Mouse (Mus musculus) left cerebral cortex, postnatal 36 days (tissue): Measurements from ENCODE around the gene Hivep3. TPM values are rescaled to one million over a fixed set of nuclear protein-coding genes. Genes with fewer than 3 reads are reported as not detected.
A peak's percentile ranks its signal among the peaks of the same experiment; 100 is the strongest.

Experiments
- DNase-seq, 2 experiments: peaks; one replicate each; pipeline ENCODE4 v3.0.0; 2021 to 2022; ENCODE audit warnings: low spot score in 2 of 2, mixed read lengths in 1 of 2
- intact Hi-C: fragments of 180-260 bp; cut with DNase I; formaldehyde crosslinking; loops from one replicate; pipeline ENCODE4 v1.15.1; 2025
- total RNA-seq, 2 experiments: library from RNA; stranded (reverse); gene quantifications; 2 replicates each; pipeline ENCODE4 v1.2.3; 2021

Hivep3 gene
- total RNA-seq, 2 experiments from 2014 or later = 50.5 to 64.8 TPM

GRCm38 (mm10) chr4:119921723-119922266 is 188.2 kb downstream of the Hivep3 start:
- intact Hi-C loops = no loop called here

GRCm38 (mm10) chr4:119922945-119923344 is 189.4 kb downstream of the Hivep3 start:
- DNase-seq = no peak
- intact Hi-C loops = no loop called here

More at GRCm38 (mm10) chr4:119921723-119922266, 188.2 kb downstream of the Hivep3 start:
- no peak for DNase-seq

GRCm38 (mm10) chr4:119923410-119923809 is 189.8 kb downstream of the Hivep3 start:
- intact Hi-C loops = no loop called here
- DNase-seq = no peak

- intact Hi-C loops = no loop called here
- no peak for DNase-seq
Measured at GRCm38 (mm10) chr4:119925052-119925451, 191.5 kb downstream of the Hivep3 start.

- DNase-seq = no peak
- intact Hi-C loops = loop anchor here (5.0 kb wide), 1 partner anchor 35 kb away; no protein-coding TSS in a partner anchor
Measured at GRCm38 (mm10) chr4:119931923-119932322, 198.3 kb downstream of the Hivep3 start.

GRCm38 (mm10) chr4:119932549-119933257 is 199.1 kb downstream of the Hivep3 start:
- intact Hi-C loops = loop anchor here (5.0 kb wide), 1 partner anchor 35 kb away; no protein-coding TSS in a partner anchor

GRCm38 (mm10) chr4:119934901-119935300 is 201.3 kb downstream of the Hivep3 start:
- DNase-seq = no peak
- intact Hi-C loops = loop anchor here (5.0 kb wide), 1 partner anchor 32 kb away; no protein-coding TSS in a partner anchor

More at GRCm38 (mm10) chr4:119932549-119933257, 199.1 kb downstream of the Hivep3 start:
- peak; percentile 72 to 74 for DNase-seq

- intact Hi-C loops = no loop called here
- DNase-seq = peak in 1 of 2 experiments; percentile 60
Measured at GRCm38 (mm10) chr4:119937876-119938275, 204.3 kb downstream of the Hivep3 start.

GRCm38 (mm10) chr4:119938518-119938917 is 204.9 kb downstream of the Hivep3 start:
- intact Hi-C loops = no loop called here
- DNase-seq = no peak

GRCm38 (mm10) chr4:119939786-119940185 is 206.2 kb downstream of the Hivep3 start:
- intact Hi-C loops = no loop called here
- DNase-seq = no peak

- no peak for DNase-seq
- intact Hi-C loops = no loop called here
Measured at GRCm38 (mm10) chr4:119946224-119946887, 212.8 kb downstream of the Hivep3 start.

- intact Hi-C loops = loop anchor here (2.0 kb wide), 1 partner anchor 19 kb away; no protein-coding TSS in a partner anchor
- DNase-seq = no peak
Measured at GRCm38 (mm10) chr4:119947232-119948162, 213.9 kb downstream of the Hivep3 start.

GRCm38 (mm10) chr4:119948406-119948805 is 214.8 kb downstream of the Hivep3 start:
- intact Hi-C loops = loop anchor here (2.0 kb wide), 1 partner anchor 18 kb away; no protein-coding TSS in a partner anchor
- DNase-seq = no peak

- peak in 1 of 2 experiments; percentile 61 for DNase-seq
- intact Hi-C loops = loop anchor here (2.0 kb wide), 1 partner anchor 18 kb away; no protein-coding TSS in a partner anchor
Measured at GRCm38 (mm10) chr4:119948922-119949614, 215.5 kb downstream of the Hivep3 start.

GRCm38 (mm10) chr4:119950181-119950580 is 216.6 kb downstream of the Hivep3 start:
- peak in 1 of 2 experiments; percentile 60 for DNase-seq
- intact Hi-C loops = loop anchor here (10.0 kb wide), 1 partner anchor 135 kb away; no protein-coding TSS in a partner anchor

- intact Hi-C loops = loop anchor here (10.0 kb wide), 1 partner anchor 136 kb away; no protein-coding TSS in a partner anchor
- DNase-seq = no peak
Measured at GRCm38 (mm10) chr4:119951081-119951480, 217.5 kb downstream of the Hivep3 start.

- no peak for DNase-seq
- intact Hi-C loops = loop anchor here (10.0 kb wide), 1 partner anchor 140 kb away; no protein-coding TSS in a partner anchor
Measured at GRCm38 (mm10) chr4:119955008-119955407, 221.4 kb downstream of the Hivep3 start.

- intact Hi-C loops = loop anchor here (10.0 kb wide), 1 partner anchor 143 kb away; no protein-coding TSS in a partner anchor
Measured at GRCm38 (mm10) chr4:119957970-119958369, 224.4 kb downstream of the Hivep3 start.

More at GRCm38 (mm10) chr4:119957970-119958369, 224.4 kb downstream of the Hivep3 start:
- no peak for DNase-seq
